Mouse (Mus musculus): ENCODE data around the gene Sema7a. TPM values are rescaled to one million over a fixed set of nuclear protein-coding genes. Genes with fewer than 3 reads are reported as not detected.

The Sema7a gene
- total and polyA plus RNA-seq, 2 experiments from 2014 or later: 4.0 to 62.8 TPM

- peak overlapping the region; percentile 38 for H3K4me2 ChIP-seq (ENCODE audit: low read depth, low read length)
- peak overlapping the region; percentile 75 for H3K27ac ChIP-seq
- TF ChIP-seq CTCF (IDR thresholded peaks at IDR 0.05; ENCODE audit: low read depth): no peak
- no peaks in the 10 kb centered on the region for H3K27me3 ChIP-seq (ENCODE audit: insufficient read depth, low read length)
- H3K9ac ChIP-seq (replicated peaks; ENCODE audit: low read length): peak overlapping the region; percentile 31; the same call in 1 of the 2 replicates
- H3K4me1 ChIP-seq (ENCODE audit: insufficient read depth, low read length): peaks cover 9% of the 10 kb centered on the region; the same call in 1 of the 2 replicates
- H3K36me3 ChIP-seq (ENCODE audit: insufficient read depth, low read length): no peaks in the 10 kb centered on the region
- no peaks in the 10 kb centered on the region for H3K9me3 ChIP-seq (ENCODE audit: low read length)
- ATAC-seq: peak; percentile 76
- no peak overlapping the region for H3K4me3 ChIP-seq (ENCODE audit: low read length)
- DNase-seq (ENCODE audit: low spot score): no peak
- WGBS: 46% methylated on average over 12 of the region's 12 CpGs
Measured at GRCm38 (mm10) chr9:58008336-58009014, 68.6 kb downstream of the Sema7a start.

GRCm38 (mm10) chr9:58009015-58009362 is 69.1 kb downstream of the Sema7a start:
- ATAC-seq (peak; percentile 92), DNase-seq (ENCODE audit: low spot score) (peak; percentile 93)
- H3K9me3 ChIP-seq (ENCODE audit: low read length): no peaks in the 10 kb centered on the region
- peak overlapping the region; percentile 38 for H3K4me2 ChIP-seq (ENCODE audit: low read depth, low read length)
- peaks cover 9% of the 10 kb centered on the region; the same call in 1 of the 2 replicates for H3K4me1 ChIP-seq (ENCODE audit: insufficient read depth, low read length)
- WGBS: under 1% methylated on average over 6 of the region's 6 CpGs
- H3K27me3 ChIP-seq (ENCODE audit: insufficient read depth, low read length): no peaks in the 10 kb centered on the region
- H3K4me3 ChIP-seq (ENCODE audit: low read length): no peak overlapping the region
- no peak for TF ChIP-seq CTCF (IDR thresholded peaks at IDR 0.05; ENCODE audit: low read depth)
- H3K27ac ChIP-seq: peak overlapping the region; percentile 75
- peak overlapping the region; percentile 31; the same call in 1 of the 2 replicates for H3K9ac ChIP-seq (replicated peaks; ENCODE audit: low read length)
- H3K36me3 ChIP-seq (ENCODE audit: insufficient read depth, low read length): no peaks in the 10 kb centered on the region

GRCm38 (mm10) chr9:58009588-58009987 is 69.7 kb downstream of the Sema7a start:
- WGBS: 44% methylated on average over 3 of the region's 3 CpGs
- peaks cover 9% of the 10 kb centered on the region; the same call in 1 of the 2 replicates for H3K4me1 ChIP-seq (ENCODE audit: insufficient read depth, low read length)
- H3K36me3 ChIP-seq (ENCODE audit: insufficient read depth, low read length): no peaks in the 10 kb centered on the region
- H3K27me3 ChIP-seq (ENCODE audit: insufficient read depth, low read length): no peaks in the 10 kb centered on the region
- TF ChIP-seq CTCF (IDR thresholded peaks at IDR 0.05; ENCODE audit: low read depth): peak; percentile 40
- H3K4me3 ChIP-seq (ENCODE audit: low read length): no peak overlapping the region
- ATAC-seq: no peak
- no peaks in the 10 kb centered on the region for H3K9me3 ChIP-seq (ENCODE audit: low read length)
- peak; percentile 31 for DNase-seq (ENCODE audit: low spot score)
- H3K4me2 ChIP-seq (ENCODE audit: low read depth, low read length): no peak overlapping the region
- H3K9ac ChIP-seq (replicated peaks; ENCODE audit: low read length): no peak overlapping the region
- no peak overlapping the region for H3K27ac ChIP-seq

- ATAC-seq: no peak
- no peak for DNase-seq (ENCODE audit: low spot score)
- WGBS: 57% methylated on average over 7 of the region's 7 CpGs
Measured at GRCm38 (mm10) chr9:58011027-58011426, 71.1 kb downstream of the Sema7a start.

GRCm38 (mm10) chr9:58011552-58011951 is 71.6 kb downstream of the Sema7a start:
- no peak overlapping the region for H3K4me2 ChIP-seq (ENCODE audit: low read depth, low read length)
- no peaks in the 10 kb centered on the region for H3K27me3 ChIP-seq (ENCODE audit: insufficient read depth, low read length)
- H3K4me3 ChIP-seq (ENCODE audit: low read length): no peak overlapping the region
- 88% methylated on average over 8 of the region's 8 CpGs for WGBS
- H3K9ac ChIP-seq (replicated peaks; ENCODE audit: low read length): no peak overlapping the region
- H3K27ac ChIP-seq: no peak overlapping the region
- no peaks in the 10 kb centered on the region for H3K36me3 ChIP-seq (ENCODE audit: insufficient read depth, low read length)
- H3K4me1 ChIP-seq (ENCODE audit: insufficient read depth, low read length): peaks cover 9% of the 10 kb centered on the region; the same call in 1 of the 2 replicates
- TF ChIP-seq CTCF (IDR thresholded peaks at IDR 0.05; ENCODE audit: low read depth): no peak
- H3K9me3 ChIP-seq (ENCODE audit: low read length): no peaks in the 10 kb centered on the region
- ATAC-seq (no peak), DNase-seq (ENCODE audit: low spot score) (no peak)

More at GRCm38 (mm10) chr9:58011027-58011426, 71.1 kb downstream of the Sema7a start:
- Histone ChIP-seq H3K9ac (replicated peaks; ENCODE audit: low read length) (no peak overlapping the region), H3K27ac (no peak overlapping the region), H3K9me3 (ENCODE audit: low read length) (no peaks in the 10 kb centered on the region), H3K36me3 (ENCODE audit: insufficient read depth, low read length) (no peaks in the 10 kb centered on the region), H3K4me1 (ENCODE audit: insufficient read depth, low read length) (peaks cover 9% of the 10 kb centered on the region; the same call in 1 of the 2 replicates), H3K4me2 (ENCODE audit: low read depth, low read length) (no peak overlapping the region), H3K27me3 (ENCODE audit: insufficient read depth, low read length) (no peaks in the 10 kb centered on the region), H3K4me3 (ENCODE audit: low read length) (no peak overlapping the region)
- TF ChIP-seq CTCF (IDR thresholded peaks at IDR 0.05; ENCODE audit: low read depth): no peak

Other genes with a start within 250 kb of the Sema7a start
- 10.2 and 10.3 TPM in 2 replicates for gene Edc3, start 231.6 kb upstream of the Sema7a start, total RNA-seq (2014; rRNA removed)
- gene Edc3, start 231.6 kb upstream of the Sema7a start, polyA plus RNA-seq (2015; fragmentation: Nextera tagmentation; extraction: Ambion mirVana): 23.2 and 25.4 TPM in 2 replicates
- gene Clk3, start 174.3 kb upstream of the Sema7a start, total RNA-seq (2014; rRNA removed): 76.3 and 83.7 TPM in 2 replicates
- gene Clk3, start 174.3 kb upstream of the Sema7a start, polyA plus RNA-seq (2015; fragmentation: Nextera tagmentation; extraction: Ambion mirVana): 48.8 and 52.7 TPM in 2 replicates
- 7.7 TPM in 2 replicates for gene Arid3b, start 103.3 kb upstream of the Sema7a start, total RNA-seq (2014; rRNA removed)
- gene Arid3b, start 103.3 kb upstream of the Sema7a start, polyA plus RNA-seq (2015; fragmentation: Nextera tagmentation; extraction: Ambion mirVana): 4.3 and 4.4 TPM in 2 replicates
- gene Ubl7, start 29.1 kb upstream of the Sema7a start, total RNA-seq (2014; rRNA removed): 96.6 and 116 TPM in 2 replicates
- 151 and 152 TPM in 2 replicates for gene Ubl7, start 29.1 kb upstream of the Sema7a start, polyA plus RNA-seq (2015; fragmentation: Nextera tagmentation; extraction: Ambion mirVana)
- gene Cyp11a1, start 66.3 kb downstream of the Sema7a start, total RNA-seq (2014; rRNA removed): 4.1 and 4.3 TPM in 2 replicates
- 1.2 and 1.8 TPM in 2 replicates for gene Cyp11a1, start 66.3 kb downstream of the Sema7a start, polyA plus RNA-seq (2015; fragmentation: Nextera tagmentation; extraction: Ambion mirVana)
- 16.0 and 19.2 TPM in 2 replicates for gene Stra6, start 123.7 kb downstream of the Sema7a start, total RNA-seq (2014; rRNA removed)
- 7.5 TPM in 2 replicates for gene Stra6, start 123.7 kb downstream of the Sema7a start, polyA plus RNA-seq (2015; fragmentation: Nextera tagmentation; extraction: Ambion mirVana)
- gene Ccdc33, start 178.7 kb downstream of the Sema7a start, total RNA-seq (2014; rRNA removed): 0.52 and 1.4 TPM in 2 replicates
- 0.75 and 1.2 TPM in 2 replicates for gene Ccdc33, start 178.7 kb downstream of the Sema7a start, polyA plus RNA-seq (2015; fragmentation: Nextera tagmentation; extraction: Ambion mirVana)